Mouse (Mus musculus) stomach, postnatal 0 days (tissue): ENCODE measurements around the gene Alkbh2.
A peak's percentile ranks its signal among the peaks of the same experiment; 100 is the strongest.

Experiments
- CTCF ChIP-seq: IDR thresholded peaks from 2 replicates; pipeline ENCODE4 v1.5.1; 2016; ENCODE audit warnings: antibody characterized with exemption, low read depth, mild to moderate bottlenecking, moderate library complexity
- EP300 ChIP-seq: optimal IDR thresholded peaks from 2 replicates; pipeline ENCODE3; 2016; ENCODE audit warnings: antibody characterized with exemption

DNA sequence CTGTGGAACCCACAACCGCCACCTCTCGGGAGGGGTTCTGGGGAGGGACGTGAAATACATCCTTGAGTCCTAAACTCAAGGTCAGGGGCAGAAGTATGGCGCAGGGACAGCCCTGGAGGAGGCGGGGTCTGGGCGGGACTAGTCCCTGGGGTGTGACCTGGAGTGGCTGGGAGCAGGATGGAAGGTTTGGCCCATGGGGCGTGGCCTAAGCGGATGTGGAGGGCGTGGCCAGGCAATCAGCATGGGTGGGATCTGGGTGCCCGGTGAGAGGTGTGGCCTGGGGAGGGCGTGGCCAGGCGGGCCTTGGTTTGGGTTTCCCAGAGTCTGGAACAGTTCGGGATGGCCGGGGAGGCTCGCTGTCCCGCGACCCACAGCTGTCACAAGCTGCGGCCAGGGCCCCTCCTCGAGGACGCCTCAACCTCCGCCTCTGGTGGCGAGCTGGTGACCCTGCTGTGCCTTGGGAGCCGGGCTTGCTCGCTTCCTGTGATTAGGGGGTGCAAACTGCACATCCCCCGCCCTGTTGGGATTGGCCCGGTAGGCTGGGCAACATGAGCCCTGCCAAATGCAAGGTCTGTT is 47.7 kb upstream of the Alkbh2 start:
- TF ChIP-seq EP300, result no peak
- TF ChIP-seq CTCF, result 0 out of 2 replicates have a peak, but pooled peaks have one; percentile 6
